Mouse (Mus musculus) E14TG2a.4 (cell line): ENCODE results near the gene Snap25.

Experiments used
- CTCF ChIP-seq: conservative IDR thresholded peaks from 2 replicates; pipeline ENCODE4 v1.5.1; 2014; ENCODE audit warnings: low read length
- NANOG ChIP-seq: IDR thresholded peaks from 2 replicates; pipeline ENCODE4 v1.6.1; 2014; ENCODE audit warnings: borderline replicate concordance, low read length, mixed read lengths

DNA sequence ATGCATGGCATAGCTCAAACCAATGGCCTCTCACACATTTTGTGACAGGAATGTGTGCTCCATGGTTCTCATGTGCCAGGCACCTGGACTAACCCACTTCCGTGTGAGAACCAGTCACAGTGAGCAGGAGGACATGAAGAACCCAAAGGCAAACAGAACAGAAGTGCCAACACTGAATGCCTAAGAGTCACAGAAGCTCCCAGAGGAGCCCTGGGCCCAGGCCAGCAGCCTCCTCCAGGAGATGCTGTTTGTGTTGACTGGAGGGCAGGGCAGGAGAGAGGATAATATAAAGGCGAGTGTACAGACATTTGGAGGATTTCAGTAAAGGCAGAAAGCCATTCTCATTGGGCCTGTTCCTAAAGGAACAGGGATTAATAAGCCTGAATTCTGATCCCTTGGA is 25.0 kb downstream of the Snap25 start:
- TF ChIP-seq CTCF (no peak), NANOG (no peak)
